Mouse (Mus musculus): ENCODE measurements around the gene Hoxa6.

GRCm38 (mm10) chr6:52172501-52172900 is 36.0 kb downstream of the Hoxa6 start:
- TF ChIP-seq CTCF (conservative IDR thresholded peaks at IDR 0.05; ENCODE audit: low read length), result no peak
- TF ChIP-seq NANOG (IDR thresholded peaks at IDR 0.05; ENCODE audit: borderline replicate concordance, low read length), result no peak
- TF ChIP-seq POU5F1 (IDR thresholded peaks at IDR 0.05; ENCODE audit: borderline replicate concordance, low read length), result no peak
